Mouse (Mus musculus) left cerebral cortex, adult 9 months (tissue): ENCODE data around the gene Olfr1176.

Experiments
- DNase-seq, 2 experiments: peaks; one replicate each; pipeline ENCODE4 v3.0.0; 2022; ENCODE audit warnings: low spot score in 2 of 2

Gene Olfr1176

DNA sequence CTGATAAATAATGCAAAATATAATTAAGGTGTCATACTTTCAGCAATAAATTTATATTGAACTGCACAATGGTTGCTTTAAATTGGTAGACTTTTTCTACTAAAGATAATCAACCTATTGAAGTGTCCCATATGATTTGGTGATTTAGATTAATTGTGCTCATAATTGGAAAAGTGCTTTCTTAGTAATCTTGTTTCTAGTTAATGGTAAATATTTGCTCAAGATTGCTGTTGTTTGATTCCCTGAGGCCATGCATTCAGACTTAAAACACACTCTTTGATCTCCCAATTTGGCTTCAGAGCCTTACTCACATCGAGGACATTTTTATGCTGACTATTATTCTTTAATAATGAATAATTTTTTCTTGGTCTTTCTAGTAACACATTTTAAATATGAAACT, at the start of gene Olfr1176:
Olfr1176 (plus strand) TSS at position 301 of the 400 bp plus-strand sequence.
- no peak for DNase-seq

DNA sequence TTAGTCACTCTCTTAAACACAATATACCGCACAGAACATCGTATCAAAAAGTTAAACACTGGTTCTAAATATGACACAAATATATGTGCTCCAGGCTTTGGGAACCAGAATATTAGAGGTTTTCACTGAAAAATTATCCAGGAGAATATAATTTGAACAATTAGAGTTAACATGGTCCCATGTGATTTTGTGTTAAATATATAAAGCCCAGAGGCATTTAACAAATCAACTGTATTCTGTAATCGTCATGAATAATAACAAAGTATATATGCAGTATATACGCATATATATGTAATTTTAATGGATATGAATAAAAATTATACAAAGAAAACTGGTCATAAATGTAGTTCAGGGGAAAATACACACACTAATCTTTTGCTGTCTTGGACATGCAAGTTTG, 21.5 kb upstream of the Olfr1176 start, which contains the start of gene Olfr1174-ps:
Olfr1174-ps (minus strand) TSS at position 101 of the 400 bp plus-strand sequence.
- no peak for DNase-seq

DNA sequence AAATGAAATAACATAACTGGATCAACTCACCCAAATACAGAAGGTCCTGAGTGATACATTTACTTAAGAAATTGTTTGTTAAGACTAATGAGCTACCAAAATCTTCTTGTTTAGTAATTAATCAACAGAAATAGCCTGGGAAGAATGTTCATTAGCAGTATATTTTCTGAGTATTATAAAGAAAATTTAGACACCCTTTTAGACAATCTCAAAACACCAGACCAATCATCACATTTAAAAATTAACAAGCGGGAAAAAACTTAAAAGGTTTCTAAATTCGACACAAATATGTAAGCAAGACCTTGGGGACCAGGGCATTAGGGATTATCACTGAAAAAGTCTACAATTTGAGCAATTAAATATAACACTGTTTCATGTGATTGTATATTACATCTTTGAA, 9.4 kb upstream of the Olfr1176 start, which contains the start of gene Olfr1175-ps:
Olfr1175-ps (minus strand) TSS at position 101 of the 400 bp plus-strand sequence.
- DNase-seq: no peak

DNA sequence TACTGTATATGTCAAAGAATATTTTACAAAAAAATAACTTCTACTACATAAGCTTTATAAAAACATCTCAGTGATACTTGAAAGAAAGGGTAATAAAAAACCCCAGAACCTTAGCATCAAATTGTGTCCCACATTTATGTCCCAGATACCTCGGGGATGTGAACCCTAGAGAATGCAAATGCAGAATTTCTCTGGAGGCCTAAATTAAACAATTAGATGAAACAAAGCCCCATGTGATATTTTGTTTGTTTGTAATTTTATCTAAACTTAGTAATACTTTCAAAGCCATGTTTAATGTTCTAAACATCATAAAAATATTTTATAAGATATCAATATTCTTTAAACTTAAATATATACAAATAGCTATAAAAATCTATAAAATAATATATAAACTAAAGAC, 9.9 kb downstream of the Olfr1176 start, which contains the start of gene Olfr1177-ps:
Olfr1177-ps (minus strand) TSS at position 101 of the 400 bp plus-strand sequence.
- DNase-seq: no peak

DNA sequence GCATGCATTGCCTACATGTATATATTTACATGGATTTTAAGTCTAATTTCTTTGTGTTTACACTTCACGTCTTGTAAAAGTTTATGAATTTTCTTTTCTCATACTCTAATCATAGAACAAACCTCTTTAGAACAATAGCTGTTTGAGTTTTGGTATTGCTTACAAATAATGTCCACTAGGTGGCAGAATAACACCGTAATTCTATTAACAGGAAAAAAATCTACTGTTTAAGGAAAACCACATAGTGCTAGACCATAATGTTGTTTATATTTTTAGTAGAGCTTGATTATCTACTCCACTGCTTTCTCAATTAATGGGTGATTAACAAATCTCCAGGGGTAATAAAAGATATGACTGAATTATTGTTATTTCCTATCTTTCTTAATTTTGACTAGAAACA, 19.8 kb downstream of the Olfr1176 start:
- no peak for DNase-seq

DNA sequence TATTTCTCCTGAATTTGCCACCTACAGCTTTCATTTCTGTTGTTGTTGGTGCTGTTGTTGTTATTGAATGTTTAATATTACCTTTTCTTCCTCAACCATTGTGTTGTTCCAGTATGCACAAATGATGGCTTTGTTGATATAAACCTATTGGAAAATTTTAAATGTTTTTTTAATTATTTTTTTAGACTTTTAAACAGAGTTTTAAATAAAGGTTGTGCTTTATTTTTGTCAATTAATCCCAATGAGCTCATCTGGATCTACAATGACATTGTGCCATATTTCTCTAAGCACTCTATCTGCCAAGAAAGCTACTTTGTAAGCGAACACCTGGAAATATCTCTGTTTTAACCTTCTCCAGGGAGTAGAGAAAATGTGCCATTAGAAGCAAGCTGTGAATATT, 50.2 kb downstream of the Olfr1176 start, which contains the start of gene Olfr1178:
Olfr1178 (plus strand) TSS at position 301 of the 400 bp plus-strand sequence.
- no peak for DNase-seq
